Mouse (Mus musculus) inflammation-experienced regulatory T-cells, adult 6 months (primary cell): ENCODE data around the gene Arhgef11. TPM values are rescaled to one million over a fixed set of nuclear protein-coding genes. Genes with fewer than 3 reads are reported as not detected.

Experiments used
- ATAC-seq: one replicate; pipeline ENCODE4 v1.8.0; 2017
- polyA plus RNA-seq, 3 experiments: library from polyadenylated mRNA; unstranded; fragments of 100-300 nt; shearing (Covaris generic); gene quantifications; one replicate each; pipeline ENCODE4 v1.2.1; 2017

The Arhgef11 gene
- polyA plus RNA-seq, 3 experiments from 2014 or later, result 2.0 to 4.4 (median 4.0) TPM

DNA sequence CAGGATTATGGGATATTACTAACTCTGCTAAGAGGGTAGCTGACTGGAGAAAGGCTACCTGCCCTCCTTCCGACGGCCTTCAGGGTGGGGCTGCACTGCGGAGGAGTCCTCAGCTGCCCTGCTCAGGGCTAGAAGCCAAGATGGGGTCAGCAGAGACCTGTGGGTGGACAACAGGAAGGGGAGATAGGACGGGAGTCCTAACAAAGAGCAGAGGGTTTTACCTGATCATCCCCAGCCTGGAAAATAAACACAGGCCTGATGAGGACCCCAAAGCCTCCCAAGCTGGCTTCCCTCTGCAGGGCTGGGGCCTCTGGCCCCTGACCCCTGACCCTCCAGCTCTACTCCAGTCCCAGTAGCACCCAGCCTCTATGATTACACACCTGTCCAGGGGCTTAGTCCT is 145.8 kb downstream of the Arhgef11 start:
- ATAC-seq, result no peak

DNA sequence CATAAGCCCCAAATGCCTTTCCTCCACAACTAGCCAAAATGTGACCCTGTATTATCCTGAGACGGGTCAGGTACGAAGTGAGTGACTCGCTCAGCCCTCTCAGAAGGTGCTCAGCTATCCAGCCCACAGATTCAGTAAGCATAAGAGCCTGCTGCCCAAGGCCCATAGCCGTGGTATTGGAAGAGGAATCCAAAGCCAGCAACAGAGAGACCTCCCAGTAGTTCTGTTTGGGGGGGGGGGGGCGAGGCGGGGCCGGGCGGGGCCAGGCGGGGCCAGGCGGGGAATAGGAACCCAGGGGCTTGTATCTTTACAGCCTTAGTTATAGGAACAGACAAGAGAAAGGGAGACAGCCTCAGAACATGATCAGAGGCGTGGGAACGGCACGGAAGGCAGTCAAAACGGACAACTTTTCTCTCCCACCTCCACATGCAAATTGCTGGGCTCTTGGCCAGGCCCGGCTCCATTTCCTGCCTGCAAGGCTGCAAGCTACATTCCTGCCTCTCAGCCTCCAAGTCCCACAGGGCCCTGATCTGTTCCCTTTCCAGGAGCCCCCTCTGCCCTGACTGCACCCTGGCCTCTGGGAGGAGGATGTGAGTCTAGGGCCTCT is 146.4 kb downstream of the Arhgef11 start:
- ATAC-seq, result no peak

DNA sequence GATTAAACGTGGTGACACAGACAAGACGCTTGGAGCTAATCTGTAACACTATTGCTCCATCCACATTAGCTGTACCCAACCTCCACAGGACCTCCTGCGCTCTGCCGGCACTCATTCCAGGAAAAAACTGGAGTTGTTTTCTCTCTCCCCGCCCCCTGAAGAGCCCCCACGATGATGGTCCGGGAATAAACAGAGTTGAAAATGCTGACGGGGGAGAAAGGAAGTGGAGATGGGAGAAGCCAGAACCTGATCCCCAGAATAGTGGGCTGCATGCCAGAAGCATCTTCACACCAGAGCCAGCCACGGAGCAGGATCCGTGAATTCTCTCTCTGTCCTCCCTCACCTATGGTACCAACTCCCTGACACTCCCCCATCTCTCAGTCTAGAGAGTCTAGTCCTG is 147.1 kb downstream of the Arhgef11 start:
- ATAC-seq, result no peak

- ATAC-seq, result peak; percentile 87
Observed at GRCm38 (mm10) chr3:87765091-87765490, 147.7 kb downstream of the Arhgef11 start.

DNA sequence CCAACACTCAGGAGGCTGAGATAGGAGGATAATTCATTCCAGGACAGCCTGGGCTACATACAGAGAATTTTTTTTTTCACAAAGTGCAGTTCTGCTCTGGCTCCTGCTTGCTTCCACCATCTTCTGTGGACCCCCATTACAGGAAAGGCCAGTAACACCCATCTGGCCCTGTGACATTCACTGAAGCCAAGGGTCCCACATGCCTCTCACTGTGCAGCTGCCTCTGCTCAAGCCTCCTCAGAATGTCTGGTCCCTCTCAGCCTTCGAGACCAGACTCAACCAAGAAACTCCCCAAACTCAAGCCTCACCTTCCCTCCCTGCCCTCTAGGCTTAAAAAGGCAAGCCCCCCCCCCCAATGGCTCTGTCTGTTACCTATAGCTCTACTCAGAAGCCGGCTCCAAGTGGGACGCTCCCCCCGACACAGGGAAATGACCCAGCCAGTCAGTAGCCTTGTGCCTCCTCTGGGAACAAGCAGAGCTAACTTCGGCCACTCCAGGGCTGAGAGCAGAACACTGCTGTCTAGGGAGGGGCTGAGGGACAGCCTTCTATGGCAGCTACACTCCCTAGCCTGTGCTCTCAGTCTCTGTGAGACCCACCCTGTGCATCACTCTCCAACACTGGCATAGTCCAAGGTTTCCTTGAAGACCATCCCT is 148.4 kb downstream of the Arhgef11 start:
- ATAC-seq, result no peak

- no peak for ATAC-seq
Observed at GRCm38 (mm10) chr3:87766284-87766667, 148.9 kb downstream of the Arhgef11 start.

- no peak for ATAC-seq
Observed at GRCm38 (mm10) chr3:87767764-87768163, 150.4 kb downstream of the Arhgef11 start.

DNA sequence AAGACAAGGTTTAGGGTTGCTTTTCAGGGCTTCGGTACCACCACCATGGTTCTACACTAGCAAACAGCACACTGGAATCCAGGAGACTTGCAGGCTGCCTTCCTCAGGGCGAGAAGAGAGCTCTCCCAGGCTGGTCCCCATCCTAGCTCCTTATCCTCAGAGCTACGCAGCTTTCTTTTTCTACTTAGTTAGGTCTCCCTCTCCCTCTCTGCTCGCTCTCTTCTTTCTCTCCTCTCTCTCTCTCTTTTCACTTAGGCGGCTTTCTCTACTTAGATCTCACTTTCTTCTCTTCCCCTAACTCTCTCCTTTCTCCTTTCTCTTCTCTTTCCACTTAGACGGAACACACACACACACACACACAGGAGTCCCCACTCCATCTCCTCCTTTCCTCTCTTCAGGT is 151.1 kb downstream of the Arhgef11 start:
- ATAC-seq, result no peak

- peak; percentile 37 for ATAC-seq
Observed at GRCm38 (mm10) chr3:87768844-87769243, 151.5 kb downstream of the Arhgef11 start.

DNA sequence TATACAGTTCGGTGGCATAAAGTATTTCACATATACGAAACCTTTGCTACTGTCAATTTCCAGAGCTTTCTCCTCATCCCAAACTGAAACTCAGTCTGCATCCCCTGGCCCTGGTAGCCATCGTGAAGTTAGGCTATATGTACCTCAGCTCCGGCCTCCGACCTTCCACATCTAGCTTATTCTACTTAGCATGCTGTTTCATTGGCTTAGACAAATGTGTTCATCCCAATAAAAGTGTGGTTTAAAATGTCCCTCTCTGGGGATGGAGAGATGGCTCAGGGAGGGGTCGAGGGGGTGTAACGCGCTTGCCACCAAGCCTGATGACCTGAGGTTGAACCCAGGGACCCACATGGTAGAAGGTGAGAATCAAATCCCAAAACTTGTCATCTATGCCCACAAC is 152.1 kb downstream of the Arhgef11 start:
- ATAC-seq, result no peak

DNA sequence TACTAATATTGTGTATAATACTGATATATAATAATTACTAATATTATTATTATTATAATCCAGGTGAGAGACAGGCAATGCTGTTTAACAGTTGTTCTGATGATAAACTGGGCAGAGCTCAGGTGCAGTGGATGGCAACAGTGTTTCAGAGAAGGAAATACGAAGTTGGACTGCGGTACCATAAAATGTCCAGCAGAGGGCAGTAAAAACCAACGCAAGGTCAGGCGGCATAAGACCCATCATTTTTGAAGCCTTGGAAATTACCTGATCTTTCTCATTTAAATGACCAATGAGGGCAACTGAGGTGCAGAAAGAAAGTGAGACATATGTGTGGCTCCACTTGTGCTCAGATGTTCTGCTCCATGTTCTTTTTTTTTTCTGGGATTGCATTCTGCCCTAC is 152.9 kb downstream of the Arhgef11 start:
- peak; percentile 53 for ATAC-seq

DNA sequence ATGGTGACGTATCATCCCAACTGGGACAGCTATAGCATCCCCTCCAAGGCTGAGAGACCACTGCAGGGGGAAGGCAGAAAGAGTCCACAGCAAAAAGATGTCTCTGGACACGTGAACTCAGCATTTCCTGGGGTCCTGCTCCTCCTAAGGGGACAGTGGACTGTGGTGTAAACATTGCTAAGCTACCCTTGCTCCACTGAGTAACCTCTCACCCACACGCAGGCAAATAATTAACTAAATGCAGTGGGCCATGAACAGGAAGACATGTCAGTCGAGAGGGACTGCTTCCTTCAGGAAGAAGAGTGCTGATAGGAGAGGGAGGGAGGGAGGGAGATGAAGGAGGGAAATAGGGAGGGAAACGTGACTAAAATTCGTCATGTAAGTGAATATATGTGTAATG is 153.7 kb downstream of the Arhgef11 start:
- no peak for ATAC-seq

- no peak for ATAC-seq
Observed at GRCm38 (mm10) chr3:87778283-87778682, 160.9 kb downstream of the Arhgef11 start.

DNA sequence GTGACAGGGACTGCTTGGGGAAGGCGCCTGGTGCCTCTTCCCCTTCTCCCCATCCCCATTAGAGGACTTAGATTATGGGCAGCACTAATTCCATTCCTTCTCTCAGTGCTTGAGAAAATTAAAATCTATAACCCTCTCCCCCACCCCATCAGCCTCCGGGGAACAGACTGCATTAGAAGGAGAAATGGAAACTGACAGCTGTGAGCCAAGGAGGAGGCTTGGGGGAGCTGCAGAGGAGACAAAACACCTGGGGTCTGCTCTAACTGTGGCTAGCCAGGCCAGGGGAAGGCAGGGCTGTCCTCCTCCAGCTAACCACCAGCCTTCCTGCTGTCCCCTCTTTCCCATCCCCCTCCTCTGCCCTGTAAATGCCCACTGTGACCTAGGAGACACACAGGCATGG is 161.7 kb downstream of the Arhgef11 start:
- ATAC-seq, result no peak

- no peak for ATAC-seq
Observed at GRCm38 (mm10) chr3:87783282-87784023, 166.1 kb downstream of the Arhgef11 start.

GRCm38 (mm10) chr3:87785156-87785555 is 167.8 kb downstream of the Arhgef11 start:
- no peak for ATAC-seq

DNA sequence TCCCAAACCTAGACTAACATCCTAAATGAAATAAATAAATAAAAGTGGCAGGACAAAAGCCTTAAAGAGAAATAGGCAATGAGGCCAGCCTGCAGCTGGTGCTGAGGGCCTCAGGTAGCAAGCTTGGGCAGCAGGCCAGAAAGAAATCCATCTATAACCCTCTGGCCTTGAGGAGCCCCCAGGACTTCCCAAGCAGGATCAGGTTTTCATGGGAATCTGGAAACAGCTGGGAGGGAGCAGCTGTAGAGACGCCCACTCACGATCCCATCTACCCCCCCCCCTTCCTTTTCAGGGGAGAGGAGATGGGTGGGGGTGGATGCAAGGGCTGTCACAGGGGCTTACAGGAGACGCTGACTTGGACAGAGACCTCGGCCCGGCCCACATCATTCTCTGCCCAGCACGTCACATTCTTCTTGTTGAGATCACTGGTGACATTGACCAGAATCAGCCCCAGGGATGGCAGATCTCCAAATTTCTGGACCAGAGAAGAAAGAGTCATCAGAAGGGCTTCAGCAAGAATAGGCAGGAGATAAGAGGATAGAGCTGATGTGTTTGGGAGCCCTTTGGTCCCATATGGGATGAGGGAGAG is 168.4 kb downstream of the Arhgef11 start:
- ATAC-seq, result no peak

Other genes with a start within 250 kb of the Arhgef11 start
- 10 to 100 TPM; 19.6 to 37.1 (median 30.9) TPM for gene Fcrl1, start 241.2 kb upstream of the Arhgef11 start, polyA plus RNA-seq
- under 1 TPM; 0.31 to 0.51 (median 0.39) TPM for gene Fcrl5, start 181.8 kb upstream of the Arhgef11 start, polyA plus RNA-seq
- gene Etv3, start 92.2 kb upstream of the Arhgef11 start, polyA plus RNA-seq, result 10 to 100 TPM; 13.5 to 22.5 (median 19.3) TPM
- gene Lrrc71, start 131.1 kb downstream of the Arhgef11 start, polyA plus RNA-seq, result 1 to 10 TPM in 2 of 3 experiments, under 1 TPM in 1; 0.82 to 1.1 (median 1.1) TPM
- gene Ntrk1, start 177.6 kb downstream of the Arhgef11 start, polyA plus RNA-seq, result under 1 TPM in 1 of 3 experiments, not detected in 2; 0.17 TPM
- gene Insrr, start 179.4 kb downstream of the Arhgef11 start, polyA plus RNA-seq, result 1 to 10 TPM in 2 of 3 experiments, under 1 TPM in 1; 0.42 to 1.2 (median 1.1) TPM
- 100 to 1,000 TPM in 1 of 3 experiments, 10 to 100 TPM in 2; 65.9 to 108 (median 76.0) TPM for gene Pear1, start 206.7 kb downstream of the Arhgef11 start, polyA plus RNA-seq
- 100 to 1,000 TPM; 231 to 280 (median 232) TPM for gene Sh2d2a, start 229.2 kb downstream of the Arhgef11 start, polyA plus RNA-seq